Mouse (Mus musculus): ENCODE data around the gene Wipf1. TPM values are rescaled to one million over a fixed set of nuclear protein-coding genes. Genes with fewer than 3 reads are reported as not detected.

Gene Wipf1
- polyA plus RNA-seq, 1 experiment from 2014 or later: 12.7 TPM

DNA sequence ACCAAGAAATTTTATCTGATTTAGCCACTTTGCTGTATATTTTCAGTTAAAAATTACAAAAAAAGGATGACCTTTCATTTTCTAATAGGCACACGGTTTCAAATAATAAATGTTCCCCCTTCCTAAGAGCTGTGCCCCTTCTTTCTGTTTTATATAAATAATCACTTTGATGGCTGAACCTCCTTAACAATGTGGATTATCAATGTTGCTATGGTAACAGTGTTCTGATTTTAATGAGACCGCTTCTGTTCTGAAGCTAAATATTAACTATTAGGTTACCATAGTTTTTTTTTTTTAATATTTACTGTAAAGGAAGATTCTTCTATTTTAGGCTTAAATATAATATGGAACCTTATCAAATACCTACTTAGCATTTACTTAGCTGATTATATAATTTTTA, 89.2 kb downstream of the Wipf1 start:
- no peak overlapping the region for H3K4me3 ChIP-seq
- peaks cover 79% of the 10 kb centered on the region for H3K36me3 ChIP-seq (replicated peaks)
- H3K27ac ChIP-seq (replicated peaks): no peak overlapping the region
- H3K27me3 ChIP-seq (replicated peaks; ENCODE audit: low read depth, poor library complexity, severe bottlenecking): no peaks in the 10 kb centered on the region
- 91% methylated on average over 2 of the region's 2 CpGs for WGBS
- H3K4me1 ChIP-seq: peaks cover 11% of the 10 kb centered on the region
- no peak for DNase-seq (ENCODE audit: low spot score)
- no peaks in the 10 kb centered on the region for H3K9me3 ChIP-seq

DNA sequence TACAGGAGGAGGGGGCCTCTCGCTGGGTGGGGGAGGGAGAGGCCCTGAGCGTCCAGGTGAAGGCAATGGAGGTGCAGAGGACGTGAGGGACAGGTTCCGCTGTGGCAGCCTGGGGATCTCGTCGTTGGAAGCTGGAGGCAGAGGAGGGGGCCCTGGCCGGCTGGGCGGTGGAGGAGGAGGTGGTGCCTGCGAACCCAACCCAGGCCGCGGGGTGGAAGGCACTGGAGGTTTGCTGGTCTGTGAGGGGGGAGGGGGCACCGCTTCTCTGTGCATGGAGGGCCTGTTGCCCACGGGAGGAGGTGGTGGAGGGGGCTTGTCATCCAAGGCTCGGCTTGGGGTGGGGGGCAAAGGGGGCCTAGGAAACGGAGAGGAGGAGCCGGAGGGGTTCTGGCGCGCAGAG, 92.6 kb downstream of the Wipf1 start:
- Histone ChIP-seq H3K9me3 (no peaks in the 10 kb centered on the region), H3K36me3 (replicated peaks) (peaks cover 81% of the 10 kb centered on the region)

DNA sequence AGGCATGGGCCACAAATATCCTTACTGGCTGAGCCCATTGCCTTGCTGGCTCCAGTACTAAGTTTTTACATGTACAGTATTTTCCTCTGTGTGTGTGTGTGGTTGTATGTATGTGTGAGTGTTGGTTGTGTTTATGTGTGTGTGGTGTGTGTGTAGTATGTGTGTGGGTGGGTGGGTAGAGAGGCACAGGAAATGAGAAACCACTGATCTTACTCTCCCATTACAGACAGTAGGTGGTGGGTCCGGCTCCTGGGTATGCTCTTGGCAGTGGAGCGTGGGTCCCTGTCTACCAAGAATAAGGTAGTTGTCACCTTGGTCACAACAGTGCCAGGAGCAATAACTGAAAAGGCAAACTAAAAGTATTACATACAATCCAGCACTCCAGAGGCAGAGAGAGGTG, 93.7 kb downstream of the Wipf1 start:
- no peak overlapping the region for H3K4me3 ChIP-seq
- DNase-seq (ENCODE audit: low spot score): no peak
- WGBS: 94% methylated on average over 2 of the region's 2 CpGs
- peaks cover 21% of the 10 kb centered on the region for H3K4me1 ChIP-seq
- H3K27ac ChIP-seq (replicated peaks): no peak overlapping the region
- no peaks in the 10 kb centered on the region for H3K9me3 ChIP-seq
- H3K27me3 ChIP-seq (replicated peaks; ENCODE audit: low read depth, poor library complexity, severe bottlenecking): no peaks in the 10 kb centered on the region
- peaks cover 83% of the 10 kb centered on the region for H3K36me3 ChIP-seq (replicated peaks)

More for the DNA sequence above, 92.6 kb downstream of the Wipf1 start:
- Histone ChIP-seq H3K27me3 (replicated peaks; ENCODE audit: low read depth, poor library complexity, severe bottlenecking) (no peaks in the 10 kb centered on the region), H3K4me1 (peaks cover 15% of the 10 kb centered on the region), H3K4me3 (no peak overlapping the region), H3K27ac (replicated peaks) (peak overlapping the region; percentile 59)
- no peak for DNase-seq (ENCODE audit: low spot score)
- 38% methylated on average over 18 of the region's 18 CpGs for WGBS

DNA sequence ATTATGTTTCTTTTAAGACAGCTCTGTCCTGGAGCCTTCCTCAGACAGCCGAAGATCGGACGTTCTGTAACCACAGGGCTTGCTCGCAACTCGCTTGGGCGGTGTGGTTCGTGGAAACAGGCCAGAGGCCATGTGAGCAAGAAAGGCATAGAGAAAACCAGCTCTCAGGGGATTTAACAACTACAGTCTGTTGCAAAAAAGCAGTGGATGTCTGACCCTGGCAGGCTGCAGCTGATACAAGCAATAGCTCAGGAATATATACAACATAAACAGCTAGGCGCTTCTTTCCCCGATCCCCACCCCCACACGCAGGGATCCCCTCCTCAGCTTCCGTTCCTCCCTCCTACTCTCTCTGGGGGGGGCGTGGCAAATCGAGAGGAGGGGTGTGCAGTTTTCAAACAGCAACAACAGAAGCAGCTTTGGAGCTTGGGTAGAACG, 97.6 kb downstream of the Wipf1 start:
- H3K36me3 ChIP-seq (replicated peaks): peaks cover 50% of the 10 kb centered on the region
- peak overlapping the region; percentile 40; the same call in 1 of the 2 replicates for H3K4me3 ChIP-seq
- no peaks in the 10 kb centered on the region for H3K9me3 ChIP-seq
- peaks cover 14% of the 10 kb centered on the region for H3K4me1 ChIP-seq
- WGBS: 20% methylated on average over 14 of the region's 14 CpGs
- no peaks in the 10 kb centered on the region for H3K27me3 ChIP-seq (replicated peaks; ENCODE audit: low read depth, poor library complexity, severe bottlenecking)
- DNase-seq (ENCODE audit: low spot score): peak; percentile 66
- peak overlapping the region; percentile 69 for H3K27ac ChIP-seq (replicated peaks)

DNA sequence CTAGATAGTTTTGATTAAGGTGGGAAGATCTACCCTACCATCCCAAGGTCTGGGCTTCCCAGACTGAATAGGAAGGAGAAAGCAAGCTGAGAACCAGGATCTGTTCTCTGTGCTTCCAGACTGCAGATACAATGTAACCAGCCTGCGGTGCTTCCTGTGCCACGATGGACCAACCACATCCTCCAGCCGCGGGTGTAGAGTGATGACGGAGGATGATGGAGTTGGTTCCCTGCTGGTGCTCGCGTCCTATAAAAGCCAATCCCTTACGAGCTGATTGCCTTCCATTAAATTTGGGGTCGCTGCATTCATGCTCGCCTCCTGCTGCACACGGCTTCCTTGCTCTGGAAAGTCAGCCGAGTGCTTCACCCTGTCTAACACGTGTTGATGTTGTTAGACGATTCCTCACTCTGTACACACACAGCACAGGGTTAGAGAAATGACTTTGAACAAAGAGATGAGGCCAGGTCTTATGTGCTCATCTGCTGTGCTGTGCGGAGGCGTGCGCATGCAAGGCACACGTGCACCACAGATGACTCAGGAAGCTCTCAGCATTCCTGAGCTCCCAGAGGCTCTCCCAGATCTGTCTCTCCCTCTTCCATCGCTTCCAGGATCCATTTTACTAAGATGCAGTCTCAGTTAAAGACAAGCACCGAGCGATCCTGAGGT, 100.6 kb downstream of the Wipf1 start:
- 72% methylated on average over 21 of the region's 21 CpGs for WGBS
- Histone ChIP-seq H3K27ac (replicated peaks) (peak overlapping the region; percentile 26; the same call in 1 of the 2 replicates), H3K27me3 (replicated peaks; ENCODE audit: low read depth, poor library complexity, severe bottlenecking) (no peaks in the 10 kb centered on the region), H3K4me3 (no peak overlapping the region), H3K4me1 (peaks cover 15% of the 10 kb centered on the region), H3K9me3 (no peaks in the 10 kb centered on the region), H3K36me3 (replicated peaks) (peaks cover 24% of the 10 kb centered on the region)
- peak; percentile 31 for DNase-seq (ENCODE audit: low spot score)

DNA sequence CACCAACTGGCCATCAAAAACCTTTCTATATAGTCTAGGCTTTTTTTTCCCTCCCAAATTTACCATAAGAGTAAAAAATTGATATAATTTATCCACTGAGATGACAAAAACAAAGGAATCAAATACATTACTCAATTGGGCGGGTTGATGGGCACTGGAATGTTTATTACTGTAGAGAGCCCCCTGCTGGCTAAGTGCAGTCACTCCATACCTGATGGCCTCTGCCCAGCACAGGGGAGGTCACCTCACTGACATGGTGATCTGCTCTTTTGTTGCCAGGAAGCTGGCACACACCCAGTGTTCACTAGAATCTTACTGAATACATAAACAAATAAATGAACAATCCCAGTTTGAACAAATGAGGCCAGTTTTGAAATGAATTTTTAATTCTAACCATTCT, 102.2 kb downstream of the Wipf1 start:
- 38% methylated on average over 1 of the region's 1 CpGs for WGBS
- peak; percentile 52 for DNase-seq (ENCODE audit: low spot score)

DNA sequence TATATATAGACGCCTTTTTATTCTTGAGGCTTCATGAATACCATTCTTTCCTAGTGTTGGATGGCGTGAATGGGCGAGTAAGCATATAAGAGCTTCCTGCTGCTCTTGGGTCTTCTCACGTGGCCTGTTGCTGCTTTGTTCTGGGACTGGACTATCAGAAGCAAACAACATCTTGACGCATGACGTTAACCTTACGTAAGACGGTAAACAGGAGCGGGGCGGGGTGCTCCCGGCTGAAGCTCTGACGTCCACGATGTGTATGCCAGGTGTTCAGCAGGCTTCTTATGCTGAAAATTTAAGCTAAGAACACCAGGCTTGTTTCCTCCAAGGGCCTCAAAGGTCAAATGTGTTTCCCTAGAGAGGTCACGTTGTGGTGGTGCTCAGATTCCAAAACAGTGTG, 103.7 kb downstream of the Wipf1 start:
- no peaks in the 10 kb centered on the region for H3K36me3 ChIP-seq (replicated peaks)
- no peak overlapping the region for H3K4me3 ChIP-seq
- DNase-seq (ENCODE audit: low spot score): no peak
- no peak overlapping the region for H3K27ac ChIP-seq (replicated peaks)
- H3K9me3 ChIP-seq: no peaks in the 10 kb centered on the region
- peaks cover 5% of the 10 kb centered on the region for H3K4me1 ChIP-seq
- 76% methylated on average over 14 of the region's 14 CpGs for WGBS
- no peaks in the 10 kb centered on the region for H3K27me3 ChIP-seq (replicated peaks; ENCODE audit: low read depth, poor library complexity, severe bottlenecking)

More for the DNA sequence above, 102.2 kb downstream of the Wipf1 start:
- no peak overlapping the region for H3K4me3 ChIP-seq
- no peaks in the 10 kb centered on the region for H3K9me3 ChIP-seq
- H3K27me3 ChIP-seq (replicated peaks; ENCODE audit: low read depth, poor library complexity, severe bottlenecking): no peaks in the 10 kb centered on the region
- peaks cover 14% of the 10 kb centered on the region for H3K4me1 ChIP-seq
- 0 out of 2 replicates have a peak, but pooled peaks cover 11% of the 10 kb centered on the region for H3K36me3 ChIP-seq (replicated peaks)
- no peak overlapping the region for H3K27ac ChIP-seq (replicated peaks)

DNA sequence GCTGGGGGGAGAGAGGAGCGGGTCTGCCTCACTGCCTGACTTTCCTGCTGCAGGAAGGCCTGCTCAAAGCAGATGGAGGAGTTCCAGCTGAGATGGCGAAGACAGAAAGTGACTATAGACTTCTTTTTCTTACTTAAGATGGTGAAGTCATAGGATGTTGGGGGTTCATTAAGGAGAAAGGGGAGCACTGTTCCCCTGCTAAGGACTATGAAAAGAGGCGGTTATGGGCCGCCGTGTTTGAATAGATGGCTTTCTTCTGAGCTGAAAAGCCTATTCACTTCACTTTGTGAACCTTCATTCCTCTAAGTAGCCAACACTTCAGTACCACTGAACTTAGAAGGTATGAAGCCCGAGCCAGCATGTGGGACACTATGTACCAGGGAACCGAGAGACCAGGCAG, 109.8 kb downstream of the Wipf1 start:
- H3K27ac ChIP-seq (replicated peaks): no peak overlapping the region
- H3K9me3 ChIP-seq: no peaks in the 10 kb centered on the region
- H3K36me3 ChIP-seq (replicated peaks): no peaks in the 10 kb centered on the region
- H3K4me1 ChIP-seq: peaks cover 5% of the 10 kb centered on the region; the same call in 1 of the 2 replicates
- 56% methylated on average over 7 of the region's 7 CpGs for WGBS
- no peak overlapping the region for H3K4me3 ChIP-seq
- no peaks in the 10 kb centered on the region; the same call in 1 of the 2 replicates for H3K27me3 ChIP-seq (replicated peaks; ENCODE audit: low read depth, poor library complexity, severe bottlenecking)
- DNase-seq (ENCODE audit: low spot score): no peak

DNA sequence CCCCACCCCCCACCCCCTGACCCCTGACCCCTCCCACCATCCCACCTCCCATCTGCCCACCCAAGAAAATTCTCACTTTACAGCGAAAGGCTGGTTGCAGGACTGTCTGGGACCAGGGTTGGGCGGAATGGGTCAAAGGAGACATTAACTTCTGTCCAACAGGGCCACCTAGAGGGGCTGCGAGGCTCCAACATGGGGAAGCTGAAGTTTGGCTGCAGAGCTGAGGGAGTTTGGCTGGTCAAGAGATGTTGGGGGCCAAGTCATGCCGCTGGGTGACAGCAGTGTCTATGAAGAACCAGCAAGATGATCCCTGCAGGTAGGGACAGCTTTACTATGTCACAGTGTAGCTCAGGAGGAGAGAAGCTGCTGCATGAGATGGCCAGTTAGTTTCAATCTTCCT, 110.2 kb downstream of the Wipf1 start:
- no peak overlapping the region for H3K4me3 ChIP-seq
- 39% methylated on average over 4 of the region's 4 CpGs for WGBS
- no peaks in the 10 kb centered on the region for H3K9me3 ChIP-seq
- peak; percentile 37 for DNase-seq (ENCODE audit: low spot score)
- no peaks in the 10 kb centered on the region for H3K36me3 ChIP-seq (replicated peaks)
- no peaks in the 10 kb centered on the region; the same call in 1 of the 2 replicates for H3K27me3 ChIP-seq (replicated peaks; ENCODE audit: low read depth, poor library complexity, severe bottlenecking)
- no peak overlapping the region for H3K27ac ChIP-seq (replicated peaks)
- peaks cover 5% of the 10 kb centered on the region; the same call in 1 of the 2 replicates for H3K4me1 ChIP-seq

DNA sequence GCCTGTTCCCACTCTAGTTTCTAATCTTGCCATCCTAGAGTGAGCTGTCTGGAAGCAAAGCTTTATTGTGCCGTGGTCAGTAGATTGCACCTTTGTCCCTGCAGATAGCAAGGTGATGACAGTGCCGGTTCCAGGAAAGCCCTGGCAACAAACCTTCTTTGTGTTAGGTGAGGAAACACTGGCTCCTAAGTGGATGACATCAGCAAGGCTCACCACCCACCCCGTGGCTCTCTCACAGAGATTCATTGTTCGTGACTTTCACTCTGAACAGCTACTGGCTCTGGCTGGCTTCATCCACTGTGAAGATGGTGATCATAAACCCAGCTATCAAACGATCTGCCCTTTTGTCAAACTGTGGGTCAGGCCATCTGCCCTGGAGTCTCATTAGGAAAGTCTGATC, 113.6 kb downstream of the Wipf1 start:
- no peak overlapping the region for H3K4me3 ChIP-seq
- no peak overlapping the region for H3K27ac ChIP-seq (replicated peaks)
- H3K36me3 ChIP-seq (replicated peaks): no peaks in the 10 kb centered on the region
- no peaks in the 10 kb centered on the region; the same call in 1 of the 2 replicates for H3K27me3 ChIP-seq (replicated peaks; ENCODE audit: low read depth, poor library complexity, severe bottlenecking)
- DNase-seq (ENCODE audit: low spot score): no peak
- no peaks in the 10 kb centered on the region for H3K9me3 ChIP-seq
- WGBS: 44% methylated on average over 5 of the region's 5 CpGs
- H3K4me1 ChIP-seq: peaks cover 5% of the 10 kb centered on the region; the same call in 1 of the 2 replicates

DNA sequence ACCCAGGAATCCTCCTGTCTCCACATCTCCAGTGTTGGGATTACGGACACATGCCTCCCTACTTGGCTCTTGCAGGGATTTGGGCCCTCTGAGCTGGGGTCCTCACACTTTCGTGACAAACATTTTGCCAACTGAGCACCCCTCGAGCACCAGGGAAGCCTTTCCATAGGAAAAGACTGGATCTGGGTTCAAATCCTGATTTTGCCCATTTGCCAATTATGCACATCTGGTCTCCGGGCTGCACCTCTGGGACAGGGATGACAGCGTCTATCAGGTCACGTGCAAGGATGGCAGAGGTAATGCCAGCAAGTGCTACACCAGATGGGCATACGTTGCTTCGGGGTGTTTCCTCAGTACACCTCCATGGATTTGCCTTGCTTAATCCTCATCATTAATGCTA, 119.5 kb downstream of the Wipf1 start:
- 94% methylated on average over 8 of the region's 8 CpGs for WGBS
- Histone ChIP-seq H3K4me1 (no peaks in the 10 kb centered on the region), H3K27me3 (replicated peaks; ENCODE audit: low read depth, poor library complexity, severe bottlenecking) (no peaks in the 10 kb centered on the region), H3K27ac (replicated peaks) (no peak overlapping the region), H3K36me3 (replicated peaks) (no peaks in the 10 kb centered on the region), H3K9me3 (no peaks in the 10 kb centered on the region), H3K4me3 (no peak overlapping the region)
- no peak for DNase-seq (ENCODE audit: low spot score)

DNA sequence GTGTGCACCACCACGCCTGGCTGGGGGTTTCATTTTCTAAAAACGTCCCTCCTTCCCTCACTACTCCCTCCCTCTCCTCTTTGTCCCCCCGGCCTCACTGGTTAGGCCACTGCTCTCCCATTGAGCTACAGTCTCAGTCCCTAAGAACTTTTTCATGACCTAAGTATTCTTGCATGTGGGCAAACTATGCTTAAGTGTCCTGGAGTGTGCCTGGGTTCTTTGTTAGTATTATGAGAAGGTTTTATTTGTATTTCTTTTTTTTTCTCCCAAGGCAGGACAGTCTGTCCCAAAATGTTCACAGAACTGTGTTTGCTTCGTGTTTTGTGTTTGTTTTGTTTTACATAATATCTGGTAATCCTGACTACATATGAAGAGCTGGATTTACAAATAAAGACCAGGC, 121.9 kb downstream of the Wipf1 start:
- Histone ChIP-seq H3K27me3 (replicated peaks; ENCODE audit: low read depth, poor library complexity, severe bottlenecking) (no peaks in the 10 kb centered on the region), H3K27ac (replicated peaks) (no peak overlapping the region), H3K36me3 (replicated peaks) (no peaks in the 10 kb centered on the region), H3K9me3 (no peaks in the 10 kb centered on the region), H3K4me3 (no peak overlapping the region), H3K4me1 (no peaks in the 10 kb centered on the region)
- no peak for DNase-seq (ENCODE audit: low spot score)
- WGBS: 68% methylated on average over 4 of the region's 4 CpGs

DNA sequence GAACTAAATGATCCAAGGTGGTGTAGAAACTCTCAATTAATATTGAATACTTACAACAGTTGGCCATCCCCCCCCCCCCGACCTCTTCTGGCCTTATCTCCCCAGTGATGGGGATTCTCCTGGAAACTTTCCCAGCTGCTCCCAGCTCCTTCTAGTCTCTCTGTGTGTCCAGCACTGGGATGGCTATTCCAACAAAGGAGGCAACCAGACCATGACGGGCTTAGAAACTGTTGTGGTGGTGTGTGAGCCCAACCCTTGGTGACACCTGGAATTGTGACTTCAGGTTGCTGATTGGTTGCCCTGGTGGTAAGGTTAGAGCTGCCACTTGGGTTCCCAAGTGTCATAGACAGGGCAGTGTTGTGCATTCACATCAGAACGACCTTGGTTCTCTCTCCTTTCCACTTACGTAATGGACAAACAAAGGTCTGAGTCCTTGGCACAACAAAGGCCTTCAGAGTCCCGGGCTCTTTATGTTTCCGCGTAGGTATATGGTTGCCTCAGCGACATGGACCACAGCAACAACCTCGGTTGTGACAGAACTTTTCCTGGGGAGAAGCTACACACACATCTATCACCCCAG, 123.1 kb downstream of the Wipf1 start:
- Histone ChIP-seq H3K4me3 (no peak overlapping the region), H3K9me3 (no peaks in the 10 kb centered on the region), H3K36me3 (replicated peaks) (no peaks in the 10 kb centered on the region), H3K27ac (replicated peaks) (no peak overlapping the region), H3K4me1 (0 out of 2 replicates have a peak, but pooled peaks cover 3% of the 10 kb centered on the region), H3K27me3 (replicated peaks; ENCODE audit: low read depth, poor library complexity, severe bottlenecking) (no peaks in the 10 kb centered on the region)
- 90% methylated on average over 9 of the region's 9 CpGs for WGBS
- no peak for DNase-seq (ENCODE audit: low spot score)
